Mouse (Mus musculus): Measurements from ENCODE around the gene Cdkl2. TPM values are rescaled to one million over a fixed set of nuclear protein-coding genes. Genes with fewer than 3 reads are reported as not detected.

Gene Cdkl2
- polyA plus RNA-seq, 2 experiments: 0.13 to 0.30 TPM

GRCm38 (mm10) chr5:91977397-91977770 is 66.3 kb downstream of the Cdkl2 start:
- H3K27me3 ChIP-seq (ENCODE audit: control insufficient read depth, insufficient read depth, low read length): no peaks in the 10 kb centered on the region
- DNase-seq (ENCODE audit: low read depth in 3 of 3, low spot score in 3 of 3): no peak
- H3K4me2 ChIP-seq (ENCODE audit: low read depth): no peak overlapping the region
- H3K4me1 ChIP-seq (replicated peaks; ENCODE audit: control insufficient read depth in 2 of 2, insufficient read depth in 2 of 2, low read length in 1 of 2): no peaks in the 10 kb centered on the region
- 50% methylated on average over 2 of the region's 2 CpGs for WGBS (ENCODE audit: insufficient replicate concordance)
- no peak for ATAC-seq (ENCODE audit: insufficient read depth)
- H3K4me3 ChIP-seq (ENCODE audit: insufficient read depth in 1 of 2, low read depth in 2 of 2, low read length in 2 of 2): no peak overlapping the region
- no peak overlapping the region for H3K9ac ChIP-seq (replicated peaks)
- no peaks in the 10 kb centered on the region for H3K36me3 ChIP-seq (replicated peaks; ENCODE audit: control insufficient read depth, insufficient read depth, low read depth)
- no peak for TF ChIP-seq EP300 (IDR thresholded peaks at IDR 0.05; ENCODE audit: low read depth)
- no peak for TF ChIP-seq CTCF (IDR thresholded peaks at IDR 0.05; ENCODE audit: low read depth)
- H3K27ac ChIP-seq: no peak overlapping the region
- no peaks in the 10 kb centered on the region for H3K9me3 ChIP-seq (ENCODE audit: control insufficient read depth, low read length)

- no peaks in the 10 kb centered on the region for H3K9me3 ChIP-seq (ENCODE audit: control insufficient read depth, low read length)
- no peak overlapping the region for H3K27ac ChIP-seq
- no peak overlapping the region for H3K4me2 ChIP-seq (ENCODE audit: low read depth)
- H3K36me3 ChIP-seq (replicated peaks; ENCODE audit: control insufficient read depth, insufficient read depth, low read depth): no peaks in the 10 kb centered on the region
- ATAC-seq (ENCODE audit: insufficient read depth) (no peak), DNase-seq (ENCODE audit: low read depth in 3 of 3, low spot score in 3 of 3) (no peak)
- no peaks in the 10 kb centered on the region for H3K27me3 ChIP-seq (ENCODE audit: control insufficient read depth, insufficient read depth, low read length)
- no peak overlapping the region for H3K4me3 ChIP-seq (ENCODE audit: insufficient read depth in 1 of 2, low read depth in 2 of 2, low read length in 2 of 2)
- TF ChIP-seq CTCF (IDR thresholded peaks at IDR 0.05; ENCODE audit: low read depth) (no peak), EP300 (IDR thresholded peaks at IDR 0.05; ENCODE audit: low read depth) (no peak)
- no peak overlapping the region for H3K9ac ChIP-seq (replicated peaks)
- 55% methylated on average over 10 of the region's 10 CpGs for WGBS (ENCODE audit: insufficient replicate concordance)
- H3K4me1 ChIP-seq (replicated peaks; ENCODE audit: control insufficient read depth in 2 of 2, insufficient read depth in 2 of 2, low read length in 1 of 2): no peaks in the 10 kb centered on the region
Observed at GRCm38 (mm10) chr5:91976566-91977396, 66.9 kb downstream of the Cdkl2 start.

GRCm38 (mm10) chr5:91975758-91976157 is 67.9 kb downstream of the Cdkl2 start:
- no peak overlapping the region for H3K27ac ChIP-seq
- ATAC-seq (ENCODE audit: insufficient read depth): no peak
- no peak for DNase-seq (ENCODE audit: low read depth in 3 of 3, low spot score in 3 of 3)
- no peak overlapping the region for H3K4me3 ChIP-seq (ENCODE audit: insufficient read depth in 1 of 2, low read depth in 2 of 2, low read length in 2 of 2)
- no peaks in the 10 kb centered on the region for H3K4me1 ChIP-seq (replicated peaks; ENCODE audit: control insufficient read depth in 2 of 2, insufficient read depth in 2 of 2, low read length in 1 of 2)
- WGBS (ENCODE audit: insufficient replicate concordance): 77% methylated on average over 9 of the region's 9 CpGs
- no peaks in the 10 kb centered on the region for H3K27me3 ChIP-seq (ENCODE audit: control insufficient read depth, insufficient read depth, low read length)
- no peaks in the 10 kb centered on the region for H3K36me3 ChIP-seq (replicated peaks; ENCODE audit: control insufficient read depth, insufficient read depth, low read depth)
- TF ChIP-seq EP300 (IDR thresholded peaks at IDR 0.05; ENCODE audit: low read depth) (no peak), CTCF (IDR thresholded peaks at IDR 0.05; ENCODE audit: low read depth) (no peak)
- H3K9me3 ChIP-seq (ENCODE audit: control insufficient read depth, low read length): no peaks in the 10 kb centered on the region
- H3K4me2 ChIP-seq (ENCODE audit: low read depth): no peak overlapping the region
- H3K9ac ChIP-seq (replicated peaks): no peak overlapping the region

GRCm38 (mm10) chr5:91974002-91974401 is 69.7 kb downstream of the Cdkl2 start:
- H3K9ac ChIP-seq (replicated peaks): no peak overlapping the region
- H3K36me3 ChIP-seq (replicated peaks; ENCODE audit: control insufficient read depth, insufficient read depth, low read depth): no peaks in the 10 kb centered on the region
- no peaks in the 10 kb centered on the region for H3K9me3 ChIP-seq (ENCODE audit: control insufficient read depth, low read length)
- no peak overlapping the region for H3K4me3 ChIP-seq (ENCODE audit: insufficient read depth in 1 of 2, low read depth in 2 of 2, low read length in 2 of 2)
- H3K27ac ChIP-seq: no peak overlapping the region
- TF ChIP-seq EP300 (IDR thresholded peaks at IDR 0.05; ENCODE audit: low read depth): no peak
- no peak for TF ChIP-seq CTCF (IDR thresholded peaks at IDR 0.05; ENCODE audit: low read depth)
- WGBS (ENCODE audit: insufficient replicate concordance): 42% methylated on average over 7 of the region's 7 CpGs
- H3K4me2 ChIP-seq (ENCODE audit: low read depth): no peak overlapping the region
- DNase-seq (ENCODE audit: low read depth in 3 of 3, low spot score in 3 of 3) (no peak), ATAC-seq (ENCODE audit: insufficient read depth) (no peak)
- H3K4me1 ChIP-seq (replicated peaks; ENCODE audit: control insufficient read depth in 2 of 2, insufficient read depth in 2 of 2, low read length in 1 of 2): no peaks in the 10 kb centered on the region
- no peaks in the 10 kb centered on the region for H3K27me3 ChIP-seq (ENCODE audit: control insufficient read depth, insufficient read depth, low read length)

GRCm38 (mm10) chr5:91972046-91972445 is 71.6 kb downstream of the Cdkl2 start:
- ATAC-seq (ENCODE audit: insufficient read depth) (no peak), DNase-seq (ENCODE audit: low read depth in 3 of 3, low spot score in 3 of 3) (no peak)
- Histone ChIP-seq H3K36me3 (replicated peaks; ENCODE audit: control insufficient read depth, insufficient read depth, low read depth) (no peaks in the 10 kb centered on the region), H3K4me2 (ENCODE audit: low read depth) (no peak overlapping the region), H3K9me3 (ENCODE audit: control insufficient read depth, low read length) (no peaks in the 10 kb centered on the region), H3K27me3 (ENCODE audit: control insufficient read depth, insufficient read depth, low read length) (no peaks in the 10 kb centered on the region), H3K9ac (replicated peaks) (no peak overlapping the region), H3K4me3 (ENCODE audit: insufficient read depth in 1 of 2, low read depth in 2 of 2, low read length in 2 of 2) (no peak overlapping the region), H3K27ac (no peak overlapping the region), H3K4me1 (replicated peaks; ENCODE audit: control insufficient read depth in 2 of 2, insufficient read depth in 2 of 2, low read length in 1 of 2) (no peaks in the 10 kb centered on the region)
- no peak for TF ChIP-seq CTCF (IDR thresholded peaks at IDR 0.05; ENCODE audit: low read depth)
- TF ChIP-seq EP300 (IDR thresholded peaks at IDR 0.05; ENCODE audit: low read depth): no peak
- 78% methylated on average over 3 of the region's 3 CpGs for WGBS (ENCODE audit: insufficient replicate concordance)
